Mouse (Mus musculus): ENCODE data around the gene Bmf.

The Bmf gene

DNA sequence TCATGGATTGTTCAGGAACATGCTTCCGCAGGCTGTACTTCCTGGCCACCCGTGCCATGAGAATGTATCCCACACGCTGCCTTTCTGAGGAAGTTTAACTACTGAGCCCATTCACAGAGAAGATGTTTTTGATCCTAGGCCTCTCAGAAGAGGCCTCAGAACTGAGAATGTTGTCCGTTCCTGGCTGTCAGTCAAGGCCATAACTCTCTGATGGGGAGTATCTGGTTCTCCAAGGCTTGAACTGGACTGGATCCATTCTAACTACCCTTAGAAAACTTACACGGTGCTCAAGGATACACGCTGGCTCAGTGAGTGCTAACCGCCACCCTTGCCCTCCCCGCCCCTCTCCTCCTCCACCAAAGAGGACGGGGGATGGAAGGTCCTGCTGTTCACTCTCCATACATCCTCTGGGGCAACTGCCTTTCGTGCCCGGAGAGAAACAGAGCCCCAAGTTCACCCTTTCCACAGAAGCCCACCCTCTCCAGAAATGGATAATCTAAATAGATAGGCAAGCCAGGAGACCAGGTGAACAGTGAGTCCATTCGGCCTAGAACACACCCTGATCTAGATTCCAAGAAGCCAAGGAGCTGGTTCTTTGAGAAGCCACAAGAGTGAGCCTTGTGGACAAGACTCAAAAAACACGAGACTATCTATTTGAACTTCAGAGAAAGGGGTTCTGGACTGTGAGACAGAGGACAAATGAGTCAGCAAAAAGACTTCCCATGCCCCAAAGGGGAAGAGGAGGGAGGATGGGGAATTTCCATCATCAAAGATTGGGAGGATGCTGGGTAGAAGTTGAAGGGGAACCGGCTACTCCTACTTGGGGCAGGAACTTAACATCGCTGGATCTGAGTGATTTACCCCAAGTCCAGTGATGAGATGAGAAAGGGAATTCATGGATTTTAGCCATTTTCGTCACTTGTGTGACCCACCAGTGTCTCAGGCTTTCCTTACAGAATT, 36.8 kb downstream of the Bmf start:
- no peak for DNase-seq (ENCODE audit: low spot score)

DNA sequence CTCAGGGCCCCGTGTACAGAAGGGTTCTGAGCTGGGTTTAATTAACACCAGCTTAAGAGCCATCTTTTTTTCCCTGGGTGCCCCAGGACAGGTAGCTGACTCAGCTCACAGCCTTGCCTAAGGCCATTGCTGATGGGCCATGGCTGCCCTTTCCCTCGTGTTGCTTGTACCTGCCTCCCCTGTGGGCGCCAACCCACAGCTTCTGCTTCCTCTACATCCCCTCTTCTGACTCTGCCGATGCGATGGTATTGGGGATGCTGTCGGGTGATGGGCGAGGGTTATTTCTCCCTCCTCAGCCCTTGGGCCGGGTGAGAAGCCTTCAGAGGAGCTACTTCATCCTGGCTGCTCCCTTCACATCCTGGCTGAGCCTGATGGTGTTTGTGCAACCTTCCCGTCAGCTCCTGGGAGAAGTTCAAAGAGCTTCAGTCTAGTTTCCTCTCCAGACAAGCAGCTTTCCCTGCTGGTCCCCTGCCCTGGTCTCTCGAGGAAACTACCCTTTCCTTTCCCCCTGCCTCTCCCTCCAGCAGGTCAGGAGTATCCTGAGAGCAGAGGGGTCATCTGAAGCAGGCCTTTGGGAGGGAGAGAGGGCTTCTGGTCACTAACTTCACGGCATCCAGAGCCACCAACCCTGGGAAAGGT, 37.6 kb downstream of the Bmf start:
- DNase-seq (ENCODE audit: low spot score), result no peak

DNA sequence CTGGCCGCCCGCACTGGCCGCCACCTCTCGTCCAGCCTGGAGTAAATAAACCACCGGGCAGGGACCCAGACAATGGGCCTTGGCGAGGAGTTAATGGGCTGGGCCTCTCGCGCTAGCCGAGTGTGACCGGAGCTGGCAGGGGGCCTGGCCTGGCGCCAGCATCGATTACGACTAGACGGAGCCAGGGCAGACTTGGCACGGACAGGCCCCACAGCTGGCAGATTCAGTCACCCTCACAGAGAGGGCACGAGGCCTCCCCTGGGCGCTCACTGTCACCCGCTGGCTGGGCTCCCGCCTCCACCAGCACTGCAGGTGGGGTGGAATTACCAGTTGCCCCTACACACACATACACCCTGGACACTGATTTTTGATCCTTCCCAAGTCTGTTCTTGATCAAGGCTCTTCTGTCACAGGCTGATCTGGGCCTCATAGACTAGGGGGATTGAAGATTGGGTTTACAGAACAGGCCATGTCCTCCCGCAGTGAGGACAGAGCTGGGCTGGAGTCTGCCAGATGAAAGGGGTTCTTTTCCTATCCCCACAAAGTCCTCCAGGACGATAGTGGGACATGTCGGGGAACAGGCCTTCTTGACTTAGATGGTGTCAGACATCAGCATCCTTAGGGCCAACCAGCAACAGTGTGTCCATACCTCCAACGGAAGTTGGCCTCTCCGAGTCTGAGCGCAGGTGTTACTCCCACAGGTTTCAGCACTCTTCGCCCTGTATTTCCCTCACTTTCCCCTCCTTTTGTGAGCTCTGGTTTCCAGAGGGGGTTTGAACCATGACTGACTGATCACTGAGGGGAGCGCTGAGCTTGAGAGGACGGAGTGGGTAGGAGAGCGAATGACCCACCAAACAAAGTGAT, 38.8 kb downstream of the Bmf start:
- no peak for DNase-seq (ENCODE audit: low spot score)

DNA sequence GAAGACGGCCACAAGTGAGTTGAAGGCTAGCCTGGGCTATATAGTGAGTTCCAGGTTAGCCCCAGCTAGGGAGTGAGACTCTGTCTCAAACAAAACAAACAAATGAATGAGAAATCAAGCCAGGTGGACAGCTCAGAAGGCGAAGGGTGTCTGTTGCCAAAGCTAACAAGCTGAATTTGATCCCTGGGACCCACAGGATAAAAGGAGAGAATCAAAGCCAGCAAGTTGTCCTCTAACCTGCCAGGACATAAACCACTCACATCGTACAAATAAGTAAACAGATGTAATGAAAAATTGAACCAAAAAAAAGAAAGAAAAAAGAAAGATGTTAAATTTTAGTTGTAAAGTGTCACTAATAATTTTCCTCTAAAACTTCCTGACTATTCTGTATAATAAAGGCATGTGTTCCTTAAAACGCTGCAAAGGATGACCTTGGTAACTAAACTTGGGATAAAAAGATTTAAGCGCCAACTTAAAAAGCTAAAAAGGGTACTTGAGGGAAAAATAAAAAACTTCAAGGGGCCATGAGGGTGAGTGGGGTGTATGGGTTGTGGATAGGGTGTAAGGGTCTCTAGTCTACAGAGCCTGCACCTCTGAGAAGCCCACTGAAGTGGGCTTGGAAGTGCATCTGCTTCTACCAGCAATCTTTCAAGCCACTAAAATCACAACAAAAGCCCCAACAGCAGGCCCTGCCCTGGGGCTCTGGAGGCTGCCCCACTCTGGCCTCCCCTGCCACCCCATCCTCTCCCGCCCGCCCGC, 39.6 kb downstream of the Bmf start:
- no peak for DNase-seq (ENCODE audit: low spot score)

DNA sequence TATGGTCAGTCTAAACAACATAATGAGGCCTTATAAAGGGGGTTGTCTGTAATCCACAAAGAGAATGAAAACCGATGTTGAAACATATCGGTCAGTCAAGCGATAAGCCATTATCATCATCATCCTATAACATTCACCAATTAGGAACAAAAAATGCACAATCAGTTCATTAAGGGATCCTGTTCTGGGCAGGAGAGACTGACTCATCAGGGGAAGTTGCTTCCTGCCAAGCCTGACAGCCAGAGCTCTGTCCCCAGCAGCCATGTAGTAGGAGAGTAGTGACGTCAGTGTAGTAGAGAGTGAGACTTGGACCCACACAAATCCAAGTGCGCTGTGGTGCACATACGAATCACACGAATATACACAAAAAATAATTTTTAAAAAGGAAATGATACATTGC, 42.4 kb downstream of the Bmf start:
- no peak for DNase-seq (ENCODE audit: low spot score)

DNA sequence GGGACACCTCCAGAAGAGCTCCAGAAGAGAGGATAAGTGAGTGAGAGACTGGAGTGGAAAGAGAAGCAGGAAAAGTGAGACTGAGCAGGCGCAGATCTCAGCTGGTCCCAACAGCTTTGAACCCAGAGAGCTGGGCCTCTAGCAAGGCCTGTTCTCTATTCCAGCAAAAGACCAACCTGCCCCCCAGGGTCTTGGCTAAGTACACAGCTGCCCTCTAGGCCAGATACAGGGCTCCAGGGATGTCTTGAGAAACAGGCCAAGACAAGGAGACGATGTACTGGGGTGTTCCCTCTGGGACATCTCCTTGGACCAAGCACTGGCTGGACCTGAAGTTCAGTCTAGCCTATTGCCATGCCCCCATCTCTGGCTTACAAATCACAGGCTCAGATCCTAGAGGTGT, 49.3 kb downstream of the Bmf start:
- DNase-seq (ENCODE audit: low spot score), result no peak

DNA sequence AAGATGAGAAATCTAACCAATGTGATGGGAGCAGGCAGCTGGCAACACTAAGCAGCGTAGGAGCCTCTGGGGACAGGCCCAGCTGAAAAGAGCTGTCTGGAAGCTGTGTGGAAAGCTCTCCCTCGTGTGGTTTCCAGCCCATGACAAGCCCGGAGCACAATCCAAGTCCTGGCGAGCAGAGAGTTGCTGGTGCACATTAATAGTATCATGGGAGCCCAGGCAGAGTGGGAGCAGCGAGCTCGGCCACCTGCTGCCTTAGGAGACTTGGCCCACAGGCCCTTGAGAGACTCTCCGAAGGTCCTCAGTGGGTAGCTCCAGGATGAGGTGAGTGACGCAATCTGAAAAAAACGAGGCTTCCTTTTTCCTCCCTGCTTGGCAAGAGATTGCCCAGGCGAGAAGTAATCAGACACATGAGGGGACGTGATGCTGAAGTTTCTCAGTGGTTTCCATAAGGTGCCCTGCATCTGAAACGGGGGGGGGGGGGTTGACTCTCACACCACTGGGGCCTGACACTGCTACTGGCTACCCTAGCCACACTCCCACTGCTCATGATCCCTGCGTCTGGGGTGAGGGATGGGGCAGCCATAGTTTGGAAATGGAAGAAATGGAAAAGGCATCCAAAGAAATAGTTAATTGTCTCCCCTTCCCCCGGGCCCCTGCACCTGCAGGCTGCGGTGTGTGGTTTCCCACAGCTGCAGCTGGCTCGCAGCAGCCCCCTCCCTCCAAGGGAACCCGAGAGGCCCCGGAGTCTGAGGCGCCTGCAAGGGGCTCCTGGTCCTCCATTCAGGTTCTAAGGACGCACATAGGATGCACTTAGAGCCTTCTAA, 50.1 kb downstream of the Bmf start:
- DNase-seq (ENCODE audit: low spot score), result no peak

DNA sequence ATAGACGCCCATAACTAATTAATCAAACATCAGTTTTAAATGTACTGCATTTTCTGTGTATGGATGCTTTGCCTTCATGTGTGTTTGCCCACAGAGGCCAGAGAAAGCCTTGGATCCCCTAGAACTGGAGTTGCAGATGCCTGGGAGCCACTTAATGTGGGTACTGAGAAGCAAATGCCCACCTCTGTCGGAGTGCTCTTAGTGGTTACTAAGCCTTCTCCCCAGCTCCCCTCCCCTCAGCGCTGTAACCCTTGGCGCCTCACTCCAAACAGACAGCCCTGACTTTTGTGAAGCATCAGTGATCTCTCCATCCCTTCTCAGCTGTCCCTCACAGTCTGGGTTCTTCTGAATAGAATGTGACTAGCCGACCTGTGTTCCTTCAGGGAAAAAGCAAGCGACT, 51.0 kb downstream of the Bmf start:
- no peak for DNase-seq (ENCODE audit: low spot score)

DNA sequence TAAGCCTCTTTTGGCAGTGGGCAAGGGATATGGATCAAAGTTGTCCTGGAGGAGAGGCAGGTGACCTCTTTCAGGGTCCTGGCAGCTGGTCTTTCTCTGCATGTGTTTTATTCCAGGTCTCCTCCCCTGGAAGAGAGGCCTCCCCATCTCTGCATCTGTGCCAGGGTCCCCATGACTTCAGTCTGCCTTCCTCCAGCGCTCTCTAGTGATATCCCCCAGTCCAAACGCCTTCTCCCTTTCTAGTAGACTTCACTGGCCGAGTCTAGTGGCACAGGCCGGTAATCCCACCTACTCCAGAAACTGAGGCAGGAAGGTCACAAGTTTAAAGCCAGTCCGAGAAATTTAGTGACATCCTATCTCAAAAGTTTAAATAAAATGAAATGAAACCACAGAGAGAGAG, 51.6 kb downstream of the Bmf start:
- no peak for DNase-seq (ENCODE audit: low spot score)

DNA sequence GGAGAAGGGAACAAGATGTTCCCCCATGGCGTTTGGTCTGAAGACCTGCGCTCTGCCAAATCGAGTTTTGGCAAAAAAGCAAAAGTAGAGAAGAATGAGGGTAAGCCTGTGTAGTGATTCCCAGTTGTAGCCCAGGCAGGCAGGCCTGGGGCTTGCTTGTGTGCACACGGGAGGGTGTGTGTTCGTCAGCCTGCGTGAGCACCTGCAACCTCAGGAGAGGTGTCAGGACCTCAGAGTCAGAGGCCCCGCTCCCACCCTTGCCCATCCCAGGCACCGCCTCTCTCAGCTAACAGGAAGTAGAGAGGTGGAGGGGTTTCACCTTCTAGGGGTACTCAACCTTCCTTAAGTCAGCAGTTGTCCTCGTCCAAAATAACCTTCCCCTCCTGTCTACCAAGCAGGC, 54.5 kb downstream of the Bmf start:
- no peak for DNase-seq (ENCODE audit: low spot score)

DNA sequence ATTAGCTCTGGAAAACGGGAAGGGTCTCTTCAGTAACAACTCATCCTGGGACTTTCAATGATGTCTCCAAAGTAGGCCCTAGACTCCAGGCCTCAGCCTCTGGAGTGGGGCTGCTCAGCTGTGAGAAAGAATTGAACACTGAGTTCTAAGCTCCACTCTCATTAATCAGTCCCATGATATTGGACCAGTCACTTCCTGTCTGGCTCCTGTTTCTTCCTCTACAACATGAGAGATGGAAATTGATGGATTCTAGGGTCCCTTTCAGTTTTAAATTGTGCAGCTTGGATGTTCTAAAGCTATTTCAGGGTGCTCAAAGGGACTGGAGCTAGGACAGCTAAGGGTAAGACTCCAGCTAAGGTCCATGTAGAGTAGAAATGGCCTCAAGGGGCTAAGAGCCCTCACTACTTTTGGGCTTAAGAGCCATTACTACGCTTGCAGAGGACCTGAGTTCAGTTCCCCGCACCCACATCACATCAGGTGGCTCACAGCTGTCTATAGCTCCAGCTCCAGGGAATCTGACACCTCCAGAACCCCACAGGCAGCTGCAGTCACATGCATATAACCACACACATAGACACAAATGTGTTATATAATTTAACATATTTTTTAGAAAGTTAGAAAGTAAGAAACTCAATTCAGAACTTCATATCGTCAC, 57.6 kb downstream of the Bmf start:
- no peak for DNase-seq (ENCODE audit: low spot score)

DNA sequence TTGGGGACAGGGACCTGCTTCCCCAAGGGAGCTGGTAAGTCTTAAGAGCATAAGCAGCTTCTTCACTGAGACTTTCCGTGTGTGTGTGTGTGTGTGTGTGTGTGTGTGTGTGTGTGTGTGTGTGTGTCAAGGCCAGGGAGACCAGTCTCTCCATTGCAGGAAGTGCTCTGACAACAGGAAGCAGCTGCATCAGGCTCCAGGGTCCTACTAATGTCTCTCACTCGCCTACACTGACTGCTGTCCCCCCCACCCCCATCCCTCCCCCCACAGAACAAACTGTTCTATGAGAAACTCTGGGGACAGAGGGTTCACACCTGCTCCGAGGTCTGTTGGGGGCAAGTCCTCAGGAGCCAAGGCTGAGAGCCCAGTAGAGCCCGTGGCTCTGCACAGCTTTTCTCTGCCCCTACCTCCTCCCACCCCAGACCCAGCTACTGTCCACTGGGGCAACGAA, 58.2 kb downstream of the Bmf start:
- no peak for DNase-seq (ENCODE audit: low spot score)

DNA sequence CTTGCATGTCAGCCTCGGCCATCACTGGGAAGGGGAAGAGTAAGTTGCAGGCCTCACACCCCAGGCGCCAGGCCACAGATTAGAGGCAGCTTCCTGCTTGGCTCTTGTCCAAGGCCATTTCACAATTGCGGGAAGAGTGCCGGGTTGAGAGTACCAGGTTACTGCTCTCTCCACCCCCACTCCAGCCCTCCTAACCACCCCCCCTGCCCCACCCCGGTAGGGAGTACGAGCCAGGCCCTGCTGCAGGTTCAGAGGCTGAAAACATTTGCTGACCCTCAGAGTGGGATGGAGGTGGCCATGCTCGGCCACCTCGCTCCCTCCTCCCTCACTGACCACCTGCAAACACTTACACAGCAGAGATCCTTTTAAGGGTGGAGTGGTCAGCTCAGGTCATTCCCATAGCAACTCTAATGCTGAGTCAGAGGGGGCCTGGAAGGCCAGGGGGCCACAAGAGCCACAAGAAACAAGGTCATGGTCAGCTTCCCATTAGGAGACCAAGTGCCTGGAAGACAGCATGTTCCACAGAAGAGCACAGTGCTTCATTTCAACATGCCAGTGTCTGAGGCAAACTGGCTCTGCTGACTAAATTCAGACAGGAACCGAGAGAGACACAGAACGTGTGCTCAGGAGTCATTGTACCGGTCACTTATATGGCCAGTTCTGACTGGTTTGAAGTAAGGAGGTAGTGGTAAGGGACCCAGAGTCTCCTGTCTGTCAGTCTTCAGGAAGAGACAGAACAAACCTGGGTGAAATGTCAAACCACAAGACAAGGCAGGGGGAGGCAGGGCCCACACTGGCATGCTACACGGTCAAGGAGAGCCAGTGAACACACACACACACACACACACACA, 59.0 kb downstream of the Bmf start:
- DNase-seq (ENCODE audit: low spot score), result no peak

DNA sequence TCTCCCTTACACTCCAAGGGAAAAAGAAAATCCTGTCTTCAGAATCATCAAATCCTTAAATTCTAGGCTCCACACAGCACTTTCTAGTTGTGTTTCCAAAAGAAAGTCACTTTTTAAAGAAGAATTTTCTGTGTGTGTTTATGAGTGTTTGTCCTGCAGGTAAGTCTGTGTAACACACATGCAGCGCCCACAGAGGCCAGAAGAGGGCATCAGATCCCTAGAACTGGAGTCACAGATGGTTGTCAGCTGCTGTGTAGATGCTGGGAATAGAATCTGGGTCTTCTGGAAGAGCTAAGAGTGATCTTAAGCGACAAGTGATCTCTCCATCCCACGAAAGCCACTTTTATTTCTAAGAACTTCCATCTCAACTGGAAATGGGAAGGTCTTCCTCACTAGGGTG, 61.7 kb downstream of the Bmf start:
- no peak for DNase-seq (ENCODE audit: low spot score)

DNA sequence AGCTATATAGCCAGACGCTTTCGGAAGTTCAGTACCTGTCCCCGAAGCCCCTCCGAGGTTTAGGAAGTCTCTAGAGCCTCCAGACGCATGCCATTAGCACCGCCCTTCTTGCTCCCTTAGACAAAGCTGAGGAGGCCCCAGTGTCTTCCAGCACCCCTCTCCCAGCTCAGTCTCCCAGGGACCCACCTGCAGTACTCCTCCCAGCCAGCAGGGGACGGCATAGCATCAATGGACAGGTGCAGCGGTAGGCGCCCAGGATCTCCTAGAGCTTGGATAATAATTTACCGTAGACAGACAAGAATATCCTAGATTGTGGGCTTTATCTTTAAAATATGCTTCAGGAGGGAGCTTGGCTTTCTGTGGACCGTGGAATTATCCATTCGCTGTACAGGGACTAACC, 62.6 kb downstream of the Bmf start:
- peak; percentile 65 for DNase-seq (ENCODE audit: low spot score)

DNA sequence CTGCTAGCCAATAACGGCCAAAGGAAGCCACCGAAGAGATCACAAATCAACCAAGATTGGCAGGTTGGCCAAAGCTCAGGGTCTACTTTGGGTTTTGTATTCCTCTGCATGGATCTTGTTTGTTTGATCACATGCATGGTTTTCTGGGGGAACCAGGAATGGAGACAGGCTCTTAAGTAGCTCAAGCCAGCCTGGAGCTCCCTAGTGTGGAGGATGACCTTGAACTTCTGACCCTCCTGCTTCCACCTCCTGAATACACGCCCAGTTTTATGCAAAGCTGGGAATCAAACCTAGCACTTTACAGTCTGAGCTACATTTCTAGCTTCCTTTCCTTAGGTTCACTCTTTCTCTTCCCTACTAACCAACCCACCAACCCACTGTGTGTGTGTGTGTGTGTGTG, 64.1 kb downstream of the Bmf start:
- no peak for DNase-seq (ENCODE audit: low spot score)

DNA sequence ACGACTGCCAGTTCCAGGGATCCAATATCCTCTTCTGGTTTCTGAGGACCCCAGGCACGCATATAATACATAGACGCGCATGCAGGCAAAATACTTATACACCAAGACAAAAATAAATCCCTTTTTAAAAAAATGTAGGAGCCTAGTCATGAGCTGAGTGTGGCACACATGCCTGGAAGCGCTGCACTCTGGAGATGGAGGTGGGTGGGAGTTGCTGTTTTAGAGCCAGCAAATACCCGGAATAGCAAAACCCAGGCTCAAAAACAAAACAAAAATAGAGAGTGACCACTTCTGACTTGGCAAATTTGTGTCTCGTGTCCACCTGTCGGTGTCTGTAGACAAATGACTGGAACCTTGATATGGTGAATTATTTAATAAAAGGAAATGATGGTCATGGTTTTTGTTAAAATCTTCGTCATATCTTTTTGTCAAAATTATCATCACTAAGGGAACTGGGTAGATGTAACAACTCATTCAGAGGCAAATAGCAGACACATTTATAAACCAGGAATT, 65.0 kb downstream of the Bmf start:
- no peak for DNase-seq (ENCODE audit: low spot score)

DNA sequence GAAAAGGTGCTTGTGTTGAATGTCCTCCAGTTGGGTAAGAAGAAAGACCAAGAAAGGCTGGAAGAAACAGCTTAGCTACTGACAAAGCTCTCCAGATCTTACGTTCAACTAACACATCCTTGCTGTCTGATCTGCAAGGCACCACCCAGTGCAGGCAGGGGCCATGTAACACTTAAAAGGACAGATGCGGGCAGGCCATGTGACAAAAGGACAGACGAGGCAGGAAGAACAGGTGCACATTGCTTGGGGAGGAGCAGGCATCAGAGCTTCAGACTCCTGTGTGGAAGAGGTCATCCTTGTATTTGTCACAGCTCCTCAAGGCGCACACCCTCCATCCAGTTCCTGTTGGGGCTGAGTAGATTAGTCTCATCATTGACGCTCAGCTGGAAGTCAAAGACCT, 66.5 kb downstream of the Bmf start:
- DNase-seq (ENCODE audit: low spot score), result no peak

DNA sequence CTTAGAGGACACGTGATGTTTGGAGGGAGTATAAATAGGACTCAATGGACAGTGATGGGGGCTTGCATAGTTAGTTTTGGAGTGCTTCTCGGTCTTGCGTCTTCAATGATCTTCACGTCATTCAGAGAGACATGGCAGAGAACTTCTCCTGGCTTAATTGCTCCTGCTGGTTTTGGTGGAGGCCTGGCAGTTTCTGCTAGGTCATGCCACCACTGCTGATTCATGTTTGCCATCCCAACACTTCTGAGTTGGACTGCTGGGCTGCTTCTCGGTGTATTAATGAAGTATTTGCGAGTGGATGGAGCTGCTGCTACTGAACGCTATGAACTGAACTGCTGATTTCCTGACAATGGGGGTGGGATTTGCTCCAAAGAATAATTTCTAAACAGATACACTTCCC, 68.6 kb downstream of the Bmf start:
- DNase-seq (ENCODE audit: low spot score), result no peak

Measured in spleen, adult 12 weeks (tissue).